Mouse (Mus musculus) ES-E14 (cell line): ENCODE measurements at regions not wholly inside any gene's neighbourhood (a gene's known extent, or its start where the extent isn't known, plus 50 kb on each side); places are given as distances from the start of the nearest gene placed in this dataset.

Experiments
- CHD2 ChIP-seq: IDR thresholded peaks from 2 replicates; pipeline ENCODE4 v1.6.1; 2014; ENCODE audit warnings: mild to moderate bottlenecking, low read depth, low read length, inconsistent platforms
- HCFC1 ChIP-seq: IDR thresholded peaks from 2 replicates; pipeline ENCODE4 v1.6.1; 2012; ENCODE audit warnings: low read length, inconsistent platforms, borderline replicate concordance; ENCODE audit not compliant: insufficient read depth
- MAFK ChIP-seq: IDR thresholded peaks from 2 replicates; pipeline ENCODE4 v1.6.1; 2014; ENCODE audit warnings: mild to moderate bottlenecking, low read depth, low read length, inconsistent platforms; ENCODE audit not compliant: insufficient read depth

DNA sequence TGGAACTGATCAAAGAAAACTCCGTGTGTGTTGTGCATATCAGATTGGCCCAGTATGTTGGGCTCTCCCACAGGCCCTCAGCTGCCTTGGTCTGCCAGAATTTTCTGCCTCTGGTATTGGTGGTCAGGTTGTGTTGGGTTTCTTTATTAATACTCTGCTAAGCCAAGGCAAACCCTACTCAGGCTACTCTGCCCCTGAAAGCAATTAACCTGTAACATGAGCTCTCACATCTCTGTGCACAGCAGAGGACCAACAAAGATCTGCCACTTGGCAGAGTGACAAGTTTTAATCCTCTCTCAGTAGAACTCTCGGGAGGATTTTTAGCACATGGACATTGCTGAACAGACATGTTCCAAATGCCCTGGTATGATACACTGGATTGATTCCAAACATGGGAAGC lies 803.2 kb upstream of the Pou3f3 start:
- TF ChIP-seq CHD2: no peak
- no peak for TF ChIP-seq HCFC1
- TF ChIP-seq MAFK: no peak
